Mouse (Mus musculus): ENCODE data around the gene Khsrp. TPM values are rescaled to one million over a fixed set of nuclear protein-coding genes. Genes with fewer than 3 reads are reported as not detected.

The Khsrp gene
- 51.1 and 52.0 TPM in 2 replicates for polyA plus RNA-seq (2016; fragmentation: Nextera tagmentation; extraction: Ambion mirVana)

DNA sequence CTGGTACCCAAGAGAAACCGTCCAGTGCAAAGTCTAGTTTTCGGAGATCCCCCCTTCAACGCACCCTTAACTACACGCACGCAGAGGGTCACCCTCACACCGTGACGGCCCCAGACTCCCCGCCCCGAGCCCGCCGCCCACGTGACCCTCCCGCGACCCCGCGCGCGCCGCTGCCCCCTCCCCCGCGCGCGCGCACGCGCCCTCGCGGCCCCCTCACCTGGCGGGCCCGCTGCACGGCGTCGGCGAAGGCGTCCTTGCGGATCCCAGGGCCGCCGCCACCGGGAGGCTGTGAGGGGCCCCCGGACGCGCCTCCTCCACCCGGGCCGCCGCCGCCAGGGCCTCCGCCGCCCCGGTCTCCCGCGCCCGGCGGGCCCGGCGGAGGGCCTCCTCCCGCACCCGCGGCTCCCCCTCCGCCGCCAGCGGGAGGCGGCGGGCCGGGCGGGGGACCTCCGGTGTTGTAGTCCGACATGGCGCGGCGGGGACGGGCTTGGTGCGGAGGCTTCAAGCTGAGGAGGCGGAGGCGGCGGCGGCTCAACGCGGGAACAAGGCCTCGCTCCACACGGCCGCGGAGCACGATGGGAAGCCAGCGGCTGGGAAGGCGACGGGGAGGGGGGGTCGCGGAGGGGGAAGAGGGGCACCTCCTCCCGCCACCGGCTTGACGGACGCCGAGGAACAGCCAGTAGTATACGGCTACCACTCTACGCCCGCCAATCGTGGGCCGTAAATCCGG lies at the start of gene Khsrp:
TSS of gene Khsrp (minus strand) at position 592 of the 730 bp plus-strand sequence.
- H3K9me3 ChIP-seq, result no peaks in the 10 kb centered on the region
- H3K27me3 ChIP-seq (ENCODE audit: insufficient read depth, poor library complexity, severe bottlenecking), result no peaks in the 10 kb centered on the region
- H3K4me3 ChIP-seq, result peak within 1 kb of the TSS; percentile 77
- peak within 1 kb of the TSS; percentile 99 for H3K27ac ChIP-seq
- peak; percentile 57 for DNase-seq (ENCODE audit: low spot score)
- under 1% methylated on average over 98 of the region's 99 CpGs for WGBS
- peaks cover 26% of the 10 kb centered on the region for H3K4me1 ChIP-seq (replicated peaks)
- H3K36me3 ChIP-seq, result peaks cover 36% of the 10 kb centered on the region

DNA sequence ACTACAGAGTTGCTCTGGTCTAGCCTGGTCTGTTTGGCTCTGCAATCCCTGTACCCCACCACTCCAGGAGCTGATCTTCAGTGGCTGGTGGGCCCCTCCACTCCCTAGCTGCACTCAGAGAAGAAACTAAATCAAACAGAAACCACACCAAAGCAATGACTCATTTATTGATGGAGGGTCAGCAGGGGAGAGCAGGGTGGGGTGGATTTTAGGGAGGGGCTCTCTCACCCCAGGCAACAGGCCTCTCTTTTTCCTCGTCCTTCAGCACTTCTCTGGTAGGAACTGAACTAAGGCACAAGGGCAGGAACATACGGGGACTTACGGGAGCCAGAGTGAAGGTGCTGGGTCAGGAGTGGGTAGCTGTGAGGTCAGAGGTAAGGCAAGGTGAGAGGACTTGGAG lies 48.6 kb upstream of the Khsrp start:
- H3K4me3 ChIP-seq, result no peak overlapping the region
- 0 out of 2 replicates have a peak, but pooled peaks cover 4% of the 10 kb centered on the region for H3K4me1 ChIP-seq (replicated peaks)
- no peak for DNase-seq (ENCODE audit: low spot score)
- WGBS, result 69% methylated on average over 3 of the region's 3 CpGs
- H3K36me3 ChIP-seq, result peaks cover 39% of the 10 kb centered on the region
- H3K9me3 ChIP-seq, result no peaks in the 10 kb centered on the region
- no peak overlapping the region for H3K27ac ChIP-seq
- H3K27me3 ChIP-seq (ENCODE audit: insufficient read depth, poor library complexity, severe bottlenecking), result 0 out of 2 replicates have a peak, but pooled peaks cover 3% of the 10 kb centered on the region

DNA sequence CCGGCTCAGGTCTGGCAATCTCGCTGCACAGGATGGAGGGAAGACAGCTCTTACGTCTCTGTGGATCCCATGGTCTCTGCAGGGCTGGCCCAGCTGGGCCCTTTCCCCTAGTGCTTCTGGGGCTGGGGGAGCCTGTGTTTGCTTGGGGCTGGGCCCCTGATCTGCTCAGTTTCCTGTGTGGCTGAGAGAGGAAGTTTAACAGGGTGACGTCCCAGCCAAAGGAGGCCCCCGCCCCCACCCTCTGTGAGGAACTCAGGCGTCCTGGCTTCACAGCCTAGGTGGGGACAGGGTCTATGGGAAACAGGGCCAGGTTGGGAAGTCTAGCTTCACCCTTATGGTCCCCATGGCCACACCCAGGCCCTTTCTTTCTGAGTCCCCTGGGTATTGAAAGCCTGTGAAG lies 47.0 kb upstream of the Khsrp start, which contains the start of gene Dennd1c:
TSS of gene Dennd1c (minus strand) at position 179 of the 400 bp plus-strand sequence.
- 55% methylated on average over 6 of the region's 6 CpGs for WGBS

DNA sequence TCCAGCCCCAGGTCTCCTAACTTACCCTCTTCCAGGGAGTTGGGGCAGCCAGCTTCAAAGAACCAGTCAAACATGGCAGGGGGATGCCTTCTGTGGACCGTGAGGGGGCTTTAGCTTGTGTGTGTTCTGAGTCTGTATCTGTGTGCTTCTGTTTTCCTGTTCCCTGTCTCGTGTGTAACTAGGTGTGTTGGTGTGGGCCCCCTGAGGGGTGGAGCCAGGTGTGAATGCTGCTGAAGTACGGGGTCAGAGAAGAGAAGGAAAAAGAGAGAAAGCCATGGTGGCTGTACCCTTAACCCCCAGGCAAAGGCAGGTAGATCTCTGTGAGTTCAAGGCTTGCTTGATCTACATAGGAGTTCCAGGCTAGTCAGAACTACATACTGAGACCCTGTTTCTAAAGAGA lies 45.6 kb upstream of the Khsrp start:
- WGBS, result 70% methylated on average over 3 of the region's 3 CpGs
- Histone ChIP-seq H3K27ac (no peak overlapping the region), H3K9me3 (no peaks in the 10 kb centered on the region), H3K27me3 (ENCODE audit: insufficient read depth, poor library complexity, severe bottlenecking) (0 out of 2 replicates have a peak, but pooled peaks cover 8% of the 10 kb centered on the region), H3K4me3 (no peak overlapping the region), H3K4me1 (replicated peaks) (0 out of 2 replicates have a peak, but pooled peaks cover 7% of the 10 kb centered on the region), H3K36me3 (peaks cover 24% of the 10 kb centered on the region)
- no peak for DNase-seq (ENCODE audit: low spot score)

More for the DNA sequence above, 47.0 kb upstream of the Khsrp start, which contains the start of gene Dennd1c:
- no peak within 1 kb of the TSS for H3K4me3 ChIP-seq
- no peak for DNase-seq (ENCODE audit: low spot score)
- H3K9me3 ChIP-seq, result no peaks in the 10 kb centered on the region
- peak within 1 kb of the TSS; percentile 45 for H3K27ac ChIP-seq
- peaks cover 26% of the 10 kb centered on the region for H3K36me3 ChIP-seq
- H3K4me1 ChIP-seq (replicated peaks), result 0 out of 2 replicates have a peak, but pooled peaks cover 7% of the 10 kb centered on the region
- 0 out of 2 replicates have a peak, but pooled peaks cover 3% of the 10 kb centered on the region for H3K27me3 ChIP-seq (ENCODE audit: insufficient read depth, poor library complexity, severe bottlenecking)

DNA sequence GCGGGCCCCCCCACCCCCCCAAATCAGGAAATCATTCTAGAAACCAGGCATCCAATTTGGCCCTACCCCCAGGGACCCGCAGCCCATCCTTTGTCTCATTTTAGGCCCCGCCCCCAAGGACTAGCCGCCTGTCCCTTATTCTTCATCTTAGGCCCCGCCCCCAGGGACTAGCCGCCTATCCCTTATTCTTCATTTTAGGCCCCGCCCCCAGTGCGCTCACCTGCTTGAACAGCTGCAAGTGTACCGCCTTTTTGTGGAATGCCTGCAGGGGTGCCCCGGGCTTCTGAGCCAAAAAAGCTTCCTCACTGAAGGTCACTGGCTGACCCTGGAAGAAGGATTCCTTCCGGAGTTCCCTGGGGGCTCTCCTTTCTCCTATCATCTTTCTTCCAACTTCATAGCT lies 39.4 kb upstream of the Khsrp start:
- Histone ChIP-seq H3K4me1 (replicated peaks) (peaks cover 14% of the 10 kb centered on the region), H3K27ac (peak overlapping the region; percentile 78), H3K4me3 (peak overlapping the region; percentile 41), H3K36me3 (no peaks in the 10 kb centered on the region), H3K27me3 (ENCODE audit: insufficient read depth, poor library complexity, severe bottlenecking) (peaks cover 21% of the 10 kb centered on the region), H3K9me3 (no peaks in the 10 kb centered on the region)
- 3% methylated on average over 11 of the region's 11 CpGs for WGBS
- DNase-seq (ENCODE audit: low spot score), result peak; percentile 67

DNA sequence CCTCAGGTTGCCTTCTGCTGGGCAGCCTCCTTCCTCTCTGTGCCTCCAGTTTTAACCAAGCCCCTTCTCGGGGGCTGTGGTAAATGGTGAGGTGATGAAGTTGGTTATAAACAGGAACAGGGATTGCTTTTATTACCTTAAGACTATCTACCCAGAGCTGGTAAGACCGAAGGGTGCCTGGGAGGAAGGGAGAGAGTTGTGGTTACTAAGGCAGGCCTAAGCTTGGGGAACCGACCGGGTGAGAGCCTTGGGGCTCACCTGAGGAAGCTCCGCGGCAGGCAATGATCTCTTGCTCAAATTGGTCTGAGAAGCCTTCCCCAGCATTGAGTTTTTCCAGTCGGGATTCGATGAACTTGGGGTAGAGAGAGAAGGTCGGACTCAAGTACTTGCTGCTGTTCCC lies 39.0 kb upstream of the Khsrp start:
- WGBS, result 11% methylated on average over 9 of the region's 9 CpGs
- Histone ChIP-seq H3K4me1 (replicated peaks) (peaks cover 17% of the 10 kb centered on the region), H3K27ac (peak overlapping the region; percentile 78), H3K36me3 (no peaks in the 10 kb centered on the region), H3K9me3 (no peaks in the 10 kb centered on the region), H3K27me3 (ENCODE audit: insufficient read depth, poor library complexity, severe bottlenecking) (peaks cover 25% of the 10 kb centered on the region), H3K4me3 (peak overlapping the region; percentile 41)
- no peak for DNase-seq (ENCODE audit: low spot score)

DNA sequence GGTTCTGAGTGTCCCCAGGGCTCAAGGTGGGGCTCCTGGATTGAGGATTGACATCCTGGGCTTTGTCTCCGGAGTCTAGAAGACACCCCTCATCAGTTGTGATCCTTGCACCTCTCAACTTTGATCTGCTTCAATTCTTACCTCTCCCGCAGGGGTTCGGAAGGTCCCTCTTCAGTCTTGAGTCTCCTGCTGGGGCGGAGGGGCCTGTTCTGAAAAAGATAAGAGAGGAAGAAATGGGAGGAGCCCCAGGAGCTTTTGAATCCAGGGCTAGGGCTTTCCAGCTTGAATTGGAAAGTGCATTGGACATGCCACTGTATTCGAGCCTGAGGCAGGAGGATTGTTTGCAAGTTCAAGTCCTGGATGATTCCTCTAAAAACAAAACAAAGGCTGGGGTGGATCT lies 35.6 kb upstream of the Khsrp start:
- no peak overlapping the region for H3K27ac ChIP-seq
- no peak for DNase-seq (ENCODE audit: low spot score)
- peaks cover 52% of the 10 kb centered on the region for H3K27me3 ChIP-seq (ENCODE audit: insufficient read depth, poor library complexity, severe bottlenecking)
- 64% methylated on average over 5 of the region's 5 CpGs for WGBS
- H3K4me1 ChIP-seq (replicated peaks), result peaks cover 24% of the 10 kb centered on the region
- H3K9me3 ChIP-seq, result no peaks in the 10 kb centered on the region
- H3K4me3 ChIP-seq, result no peak overlapping the region
- no peaks in the 10 kb centered on the region for H3K36me3 ChIP-seq

DNA sequence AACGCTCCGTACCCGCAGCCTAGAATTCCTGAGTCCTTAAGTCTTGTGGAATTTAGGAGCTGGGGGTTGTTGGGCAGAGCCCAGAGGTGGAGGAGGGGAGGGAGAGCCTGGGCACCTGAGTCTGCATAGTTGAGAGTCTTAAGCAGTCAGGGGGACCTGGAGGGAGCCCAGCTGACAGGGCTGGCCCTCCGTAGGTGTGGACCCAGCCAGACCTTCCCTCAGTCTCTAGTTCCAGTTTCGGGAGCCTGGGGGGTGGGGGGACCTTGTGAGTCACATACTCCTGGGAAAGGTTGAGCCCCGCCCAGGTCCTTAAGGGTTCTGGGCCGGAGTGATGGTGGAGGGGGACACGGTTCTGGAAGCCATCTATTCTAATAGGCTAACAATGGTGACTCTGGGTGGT lies 31.7 kb upstream of the Khsrp start:
- 13% methylated on average over 8 of the region's 8 CpGs for WGBS
- Histone ChIP-seq H3K27me3 (ENCODE audit: insufficient read depth, poor library complexity, severe bottlenecking) (peaks cover 62% of the 10 kb centered on the region), H3K4me3 (peak overlapping the region; percentile 22; the same call in 1 of the 2 replicates), H3K36me3 (no peaks in the 10 kb centered on the region), H3K27ac (no peak overlapping the region), H3K4me1 (replicated peaks) (peaks cover 39% of the 10 kb centered on the region), H3K9me3 (no peaks in the 10 kb centered on the region)
- DNase-seq (ENCODE audit: low spot score), result no peak

DNA sequence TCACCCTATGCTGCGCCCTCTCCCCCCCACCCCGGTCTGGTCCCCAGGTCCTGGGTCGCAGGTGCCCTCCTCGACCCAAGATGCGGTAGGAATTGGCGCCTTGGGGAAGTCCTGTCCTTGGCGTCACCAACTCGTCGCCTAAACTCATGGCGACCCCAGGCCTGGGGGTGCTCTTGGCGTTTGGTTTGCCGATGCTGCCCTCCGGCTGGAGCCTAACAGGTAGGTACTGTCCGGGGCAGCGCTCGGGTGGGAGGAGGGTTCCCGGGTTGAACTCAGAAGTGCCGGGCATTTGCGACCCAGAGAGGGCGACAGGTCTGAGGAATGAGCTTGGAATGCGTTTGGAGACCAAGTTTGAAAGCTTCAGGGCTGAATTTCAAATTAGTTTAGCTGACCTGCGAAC lies 31.2 kb upstream of the Khsrp start:
- DNase-seq (ENCODE audit: low spot score), result no peak
- H3K4me1 ChIP-seq (replicated peaks), result peaks cover 40% of the 10 kb centered on the region
- peaks cover 65% of the 10 kb centered on the region for H3K27me3 ChIP-seq (ENCODE audit: insufficient read depth, poor library complexity, severe bottlenecking)
- under 1% methylated on average over 22 of the region's 22 CpGs for WGBS
- H3K4me3 ChIP-seq, result peak overlapping the region; percentile 47
- 0 out of 2 replicates have a peak, but pooled peaks cover 5% of the 10 kb centered on the region for H3K36me3 ChIP-seq
- no peaks in the 10 kb centered on the region for H3K9me3 ChIP-seq
- peak overlapping the region; percentile 45; the same call in 1 of the 2 replicates for H3K27ac ChIP-seq

DNA sequence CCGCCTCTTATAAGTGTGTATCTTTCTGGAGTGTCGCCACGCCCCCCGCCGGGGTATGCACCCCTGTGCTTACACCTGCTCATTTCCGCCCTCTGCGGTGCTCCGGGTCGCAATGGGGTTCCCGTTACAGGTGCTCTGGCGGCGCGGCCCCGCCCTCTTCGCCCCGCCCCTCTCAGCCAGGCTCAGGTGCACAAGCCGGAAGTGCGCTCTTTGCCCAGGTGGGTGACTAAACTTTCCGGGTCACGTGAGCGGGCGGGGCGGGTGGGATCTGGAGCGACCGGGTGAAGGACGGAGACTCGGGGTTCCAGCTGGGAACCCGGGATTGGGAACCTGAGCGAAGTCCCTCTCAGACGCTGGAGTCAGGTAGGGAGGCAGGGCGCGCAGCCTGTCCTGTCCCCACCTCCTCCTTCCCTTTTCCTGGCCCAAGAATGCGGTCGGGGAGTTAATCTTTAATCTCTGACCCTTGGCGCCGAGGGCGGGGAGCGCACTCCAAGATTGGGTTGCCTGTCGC lies 30.7 kb upstream of the Khsrp start:
- peaks cover 40% of the 10 kb centered on the region for H3K4me1 ChIP-seq (replicated peaks)
- H3K27me3 ChIP-seq (ENCODE audit: insufficient read depth, poor library complexity, severe bottlenecking), result peaks cover 65% of the 10 kb centered on the region
- H3K4me3 ChIP-seq, result peak overlapping the region; percentile 47
- no peak for DNase-seq (ENCODE audit: low spot score)
- 0 out of 2 replicates have a peak, but pooled peaks cover 5% of the 10 kb centered on the region for H3K36me3 ChIP-seq
- under 1% methylated on average over 39 of the region's 39 CpGs for WGBS
- peak overlapping the region; percentile 45; the same call in 1 of the 2 replicates for H3K27ac ChIP-seq
- no peaks in the 10 kb centered on the region for H3K9me3 ChIP-seq

DNA sequence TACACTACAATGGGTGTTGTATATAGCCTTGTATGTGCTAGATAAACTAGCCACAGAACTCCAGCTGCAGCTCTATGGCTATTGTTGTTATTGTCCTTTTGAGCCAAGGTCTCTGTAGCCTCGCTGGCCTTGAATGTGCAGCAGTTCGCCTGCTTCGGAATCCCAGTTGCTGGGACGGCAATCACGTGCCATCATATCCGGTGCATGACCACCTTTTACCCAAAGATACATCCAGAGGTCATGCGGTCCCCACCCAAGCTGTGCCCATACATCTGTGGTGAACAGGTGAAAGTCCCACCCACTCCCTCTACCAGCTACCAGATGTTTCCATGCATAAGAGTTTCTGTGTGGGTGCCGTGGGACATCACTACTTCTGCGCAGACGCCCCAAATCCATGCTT lies 29.7 kb upstream of the Khsrp start:
- peak overlapping the region; percentile 74 for H3K4me3 ChIP-seq
- WGBS, result 41% methylated on average over 10 of the region's 10 CpGs
- H3K36me3 ChIP-seq, result peaks cover 10% of the 10 kb centered on the region
- no peaks in the 10 kb centered on the region for H3K9me3 ChIP-seq
- no peak for DNase-seq (ENCODE audit: low spot score)
- H3K27me3 ChIP-seq (ENCODE audit: insufficient read depth, poor library complexity, severe bottlenecking), result peaks cover 58% of the 10 kb centered on the region
- H3K27ac ChIP-seq, result no peak overlapping the region
- H3K4me1 ChIP-seq (replicated peaks), result peaks cover 40% of the 10 kb centered on the region

DNA sequence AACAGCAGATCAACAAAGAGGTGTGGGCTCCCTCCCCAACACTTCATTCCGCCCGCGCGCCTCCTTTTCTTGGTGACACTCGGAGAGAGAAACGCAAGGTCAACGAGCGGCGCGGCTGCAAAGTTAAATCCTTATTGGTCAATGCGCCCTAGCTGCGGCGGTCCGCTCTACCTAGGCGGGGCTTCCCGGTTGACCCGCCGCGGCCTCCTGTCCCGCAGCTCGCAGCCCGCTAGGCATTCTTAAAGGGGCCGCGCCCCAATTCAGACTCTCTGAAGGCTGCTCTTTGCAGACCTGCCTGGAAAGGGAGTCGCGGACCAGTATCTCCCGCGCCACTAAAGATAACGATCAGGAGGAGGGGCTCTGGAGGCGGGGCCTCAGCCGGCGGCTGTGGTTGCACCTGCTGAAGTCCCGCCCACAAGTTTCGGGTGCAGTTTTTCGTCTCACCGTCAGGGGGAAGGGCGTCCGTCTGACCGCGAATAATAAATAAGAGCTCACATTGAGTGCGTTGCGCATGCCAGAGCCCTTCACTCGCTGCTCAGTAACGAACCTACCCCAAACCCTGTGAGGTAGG lies 29.0 kb upstream of the Khsrp start:
- Histone ChIP-seq H3K36me3 (peaks cover 17% of the 10 kb centered on the region), H3K9me3 (no peaks in the 10 kb centered on the region), H3K4me1 (replicated peaks) (peaks cover 37% of the 10 kb centered on the region), H3K27me3 (ENCODE audit: insufficient read depth, poor library complexity, severe bottlenecking) (peaks cover 54% of the 10 kb centered on the region), H3K27ac (peak overlapping the region; percentile 91), H3K4me3 (peak overlapping the region; percentile 74)
- under 1% methylated on average over 44 of the region's 44 CpGs for WGBS
- DNase-seq (ENCODE audit: low spot score), result peak; percentile 94

Data from hindbrain, embryonic 10.5 days (tissue).